Mouse (Mus musculus): ENCODE measurements around the gene Slc9a9.

DNA sequence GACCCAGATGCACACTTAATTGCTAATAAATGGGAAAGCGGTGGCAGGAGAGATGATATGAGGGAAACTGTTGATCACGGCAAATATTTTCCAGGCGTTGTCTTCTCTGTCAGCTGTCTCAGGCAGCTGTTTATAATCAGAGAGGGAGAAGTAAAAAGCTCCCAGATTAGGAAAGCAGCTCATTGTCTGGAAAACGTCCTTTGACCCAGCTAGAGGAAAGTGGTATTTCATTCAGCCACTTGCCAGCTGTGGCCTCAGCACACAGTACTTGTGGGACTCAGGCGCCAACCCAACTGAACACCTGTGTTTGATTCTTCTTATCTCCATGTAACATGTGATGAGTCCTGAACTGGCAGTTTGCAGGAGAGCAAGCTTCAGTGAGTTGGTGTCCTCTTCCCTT is 252.4 kb downstream of the Slc9a9 start:
- TF ChIP-seq POLR2AphosphoS2 (IDR thresholded peaks at IDR 0.05; ENCODE audit: low read length) (no peak), ETS1 (IDR thresholded peaks at IDR 0.05; ENCODE audit: low read depth, low read length) (no peak), EP300 (IDR thresholded peaks at IDR 0.05; ENCODE audit: low read depth in 1 of 2, low read length in 2 of 2) (no peak), CHD2 (IDR thresholded peaks at IDR 0.05; ENCODE audit: low read length) (no peak), POLR2AphosphoS5 (IDR thresholded peaks at IDR 0.05; ENCODE audit: borderline replicate concordance, low read depth, low read length) (no peak), BHLHE40 (IDR thresholded peaks at IDR 0.05; ENCODE audit: borderline replicate concordance, low read depth, low read length) (no peak), CTCF (IDR thresholded peaks at IDR 0.05 in 2 of 3, conservative IDR thresholded peaks at IDR 0.05 in 1 of 3; ENCODE audit: control insufficient read depth in 1 of 3, insufficient read depth in 1 of 3, low read depth in 2 of 3, low read length in 3 of 3, poor library complexity in 1 of 3, severe bottlenecking in 1 of 3) (no peak), TAL1 (IDR thresholded peaks at IDR 0.05; ENCODE audit: low read length) (no peak), POLR2A (IDR thresholded peaks at IDR 0.05; ENCODE audit: control insufficient read depth in 1 of 2, insufficient read depth in 1 of 2, low read depth in 1 of 2, low read length in 2 of 2, poor library complexity in 1 of 2) (no peak), USF1 (IDR thresholded peaks at IDR 0.05; ENCODE audit: low read depth, low read length) (no peak), GATA1 (IDR thresholded peaks at IDR 0.05; ENCODE audit: low read depth, low read length) (no peak), MAFK (IDR thresholded peaks at IDR 0.05; ENCODE audit: borderline replicate concordance, low read depth, low read length) (no peak), E2F4 (IDR thresholded peaks at IDR 0.05; ENCODE audit: borderline replicate concordance, low read depth, low read length) (no peak), ZKSCAN1 (IDR thresholded peaks at IDR 0.05; ENCODE audit: low read depth, low read length) (no peak)

Data from MEL (cell line).